In genomic region chr4:148513021-148513559, GRCm38 (mm10) we compare ENCODE assay signal across 11 mouse cellular contexts. TPM values are rescaled to one million over a fixed set of nuclear protein-coding genes. Genes with fewer than 3 reads are reported as not detected.
DNase-seq lines count a peak whose midpoint lies in the region; ATAC-seq lines count a peak whose summit lies in the region.
"Had no signal": no experiment of that assay in that cellular context is flagged by ENCODE, and none has a peak within 500 bp of the region (broad histone marks: within the 10 kb centered on the region; RNA-seq: fewer than 3 reads in every experiment).

No protein-coding gene starts in this region.

- H3K4me3 ChIP-seq in forebrain, embryonic 14.5 days (ENCODE audit: low read depth, low read length) = no peak overlapping the region
- H3K4me3 ChIP-seq in liver, embryonic 11.5 days (ENCODE audit: low read depth, low read length) = no peak overlapping the region

- peaks cover 79% of the 10 kb centered on the region for H3K36me3 ChIP-seq in forebrain, embryonic 14.5 days (ENCODE audit: control insufficient read depth, insufficient read depth, low read length)
- peaks cover 24% of the 10 kb centered on the region for H3K36me3 ChIP-seq in liver, embryonic 11.5 days (ENCODE audit: control insufficient read depth, insufficient read depth, low read length)

- H3K27me3 ChIP-seq in forebrain, embryonic 14.5 days (replicated peaks; ENCODE audit: control insufficient read depth, insufficient read depth, low read length) = no peaks in the 10 kb centered on the region
- H3K27me3 ChIP-seq in liver, embryonic 11.5 days (replicated peaks; ENCODE audit: control insufficient read depth, insufficient read depth, low read length) = no peaks in the 10 kb centered on the region

- peak; percentile 57 for ATAC-seq in forebrain, embryonic 14.5 days
- no peak for ATAC-seq in liver, embryonic 11.5 days (replicated peaks; ENCODE audit: low FRiP score)

- no peak overlapping the region for H3K9ac ChIP-seq in forebrain, embryonic 14.5 days (ENCODE audit: low read length)
- no peak overlapping the region for H3K9ac ChIP-seq in liver, embryonic 11.5 days (ENCODE audit: low read depth, low read length)

- peak; percentile 30 for DNase-seq in adrenal gland, adult 2 months
- DNase-seq in adrenal gland, postnatal 36 days = no peak
- peak; percentile 28 for DNase-seq in layer of hippocampus, adult 9-11 months
- no peak for DNase-seq in layer of hippocampus, adult 9-10 months (ENCODE audit: low spot score)
- DNase-seq in forebrain, embryonic 14.5 days (ENCODE audit: low spot score) = peak; percentile 26
- peak; percentile 16 for DNase-seq in lung, postnatal 25 days (ENCODE audit: low spot score)
- no peak for DNase-seq in frontal cortex, postnatal 14 days (ENCODE audit: low spot score in 2 of 2)
- no peak for DNase-seq in liver, embryonic 11.5 days (ENCODE audit: low spot score)
- DNase-seq: cerebellum, adult 8-10 months; thymus, postnatal 4 days had no signal

- H3K27ac ChIP-seq in forebrain, embryonic 14.5 days (ENCODE audit: low read depth, low read length) = no peak overlapping the region
- H3K27ac ChIP-seq in liver, embryonic 11.5 days (ENCODE audit: low read depth, low read length) = no peak overlapping the region
- H3K27ac ChIP-seq: kidney, postnatal 0 days had no signal

- WGBS in forebrain, embryonic 14.5 days = 75% methylated on average over 6 of the region's 6 CpGs
- 80% methylated on average over 6 of the region's 6 CpGs for WGBS in liver, embryonic 11.5 days

- H3K4me2 ChIP-seq in forebrain, embryonic 14.5 days (ENCODE audit: low read length) = no peak overlapping the region
- H3K4me2 ChIP-seq in liver, embryonic 11.5 days = no peak overlapping the region

- H3K4me1 ChIP-seq in forebrain, embryonic 14.5 days (ENCODE audit: control insufficient read depth, insufficient read depth, low read length) = 0 out of 2 replicates have a peak, but pooled peaks cover under 1% of the 10 kb centered on the region
- H3K4me1 ChIP-seq in liver, embryonic 11.5 days (replicated peaks; ENCODE audit: control insufficient read depth, insufficient read depth, low read length) = no peaks in the 10 kb centered on the region

- no peaks in the 10 kb centered on the region for H3K9me3 ChIP-seq in forebrain, embryonic 14.5 days (replicated peaks; ENCODE audit: control insufficient read depth, low read length)
- H3K9me3 ChIP-seq in liver, embryonic 11.5 days (ENCODE audit: control insufficient read depth, low read length) = no peaks in the 10 kb centered on the region

RNA-seq across cellular contexts. Expression of gene Angptl7, which starts 12.8 kb away (rescaled TPM):
- 1 to 10 TPM in 1 of 2 experiments, under 1 TPM in 1; 0.43 to 1.7 TPM for total RNA-seq in adrenal gland, adult 2 months (2021)
- polyA plus RNA-seq in adrenal gland, adult 2 months (2012; rRNA removed) = 0.18 TPM in 1 of 2 replicates, not detected in the other
- total RNA-seq in adrenal gland, postnatal 36 days (2021) = 1 to 10 TPM in 1 of 2 experiments, under 1 TPM in 1; 0.46 to 1.3 TPM
- polyA plus RNA-seq in forebrain, embryonic 14.5 days (2014; fragmentation: Nextera tagmentation; extraction: Ambion mirVana) = 0.15 and 0.30 TPM in 2 replicates
- polyA plus RNA-seq in liver, embryonic 11.5 days (2014; fragmentation: Nextera tagmentation; extraction: Ambion mirVana) = 0.92 and 0.96 TPM in 2 replicates

RNA-seq across cellular contexts. Expression of gene Exosc10, which starts 45.1 kb away (rescaled TPM):
- 10 to 100 TPM; 46.7 to 52.3 TPM for total RNA-seq in adrenal gland, adult 2 months (2021)
- polyA plus RNA-seq in adrenal gland, adult 2 months (2012; rRNA removed) = 18.8 and 25.2 TPM in 2 replicates
- total RNA-seq in adrenal gland, postnatal 36 days (2021) = 10 to 100 TPM; 43.6 to 52.6 TPM
- polyA plus RNA-seq in forebrain, embryonic 14.5 days (2014; fragmentation: Nextera tagmentation; extraction: Ambion mirVana) = 99.7 and 107 TPM in 2 replicates
- polyA plus RNA-seq in liver, embryonic 11.5 days (2014; fragmentation: Nextera tagmentation; extraction: Ambion mirVana) = 92.4 and 98.2 TPM in 2 replicates

Comparison
In these comparisons a context has a peak if more than half of its experiments do, and no peak if none do; other contexts are left out.
1. DNase-seq: peak in adrenal gland, adult 2 months (single experiment), layer of hippocampus, adult 9-11 months (single experiment), forebrain, embryonic 14.5 days (single experiment) and lung, postnatal 25 days (single experiment); none in adrenal gland, postnatal 36 days (0 of 2), layer of hippocampus, adult 9-10 months (single experiment), frontal cortex, postnatal 14 days (0 of 2) and liver, embryonic 11.5 days (single experiment).